Mouse (Mus musculus): ENCODE results near the gene Ece1. TPM values are rescaled to one million over a fixed set of nuclear protein-coding genes. Genes with fewer than 3 reads are reported as not detected.

The Ece1 gene
- total RNA-seq, 4 experiments from 2014 or later = 47.2 to 63.1 (median 53.9) TPM

Other genes with a start within 250 kb of the Ece1 start
- 100 to 1,000 TPM; 253 to 279 (median 259) TPM for gene Rap1gap, start 197.5 kb upstream of the Ece1 start, total RNA-seq (2022)
- gene Alpl, start 65.9 kb upstream of the Ece1 start, total RNA-seq (2022) = 1 to 10 TPM; 6.2 to 9.3 (median 7.1) TPM
- gene Eif4g3, start 130.8 kb downstream of the Ece1 start, total RNA-seq (2022) = 100 to 1,000 TPM; 143 to 163 (median 151) TPM

Data from layer of hippocampus, adult 8-10 months (tissue).